Mouse (Mus musculus) forebrain, embryonic 15.5 days (tissue): ENCODE results near the gene Focad. TPM values are rescaled to one million over a fixed set of nuclear protein-coding genes. Genes with fewer than 3 reads are reported as not detected.
A peak's percentile ranks its signal among the peaks of the same experiment; 100 is the strongest.

Experiments
- ATAC-seq: fragments of 200-750 bp; cut with Nextera tagmentation; replicated peaks from 2 replicates; pipeline ENCODE4 v1.8.0; 2017; ENCODE audit warnings: mild to moderate bottlenecking, moderate TSS enrichment, moderate library complexity
- H3K27ac ChIP-seq: fragments of 300-500 bp; sonication (generic); replicated peaks from 2 replicates; pipeline ENCODE4 v1.5.1; 2015; ENCODE audit warnings: mild to moderate bottlenecking, inconsistent platforms
- H3K27me3 ChIP-seq: fragments of 300-500 bp; sonication (generic); 2 replicates; pipeline ENCODE4 v1.6.1; 2015; ENCODE audit warnings: inconsistent platforms
- H3K36me3 ChIP-seq: fragments of 300-500 bp; sonication (generic); 2 replicates; pipeline ENCODE4 v1.6.1; 2015; ENCODE audit warnings: mild to moderate bottlenecking, inconsistent platforms
- H3K4me1 ChIP-seq: fragments of 300-500 bp; sonication (generic); 2 replicates; pipeline ENCODE4 v1.6.1; 2015; ENCODE audit warnings: inconsistent platforms
- H3K4me2 ChIP-seq: fragments of 300-500 bp; sonication (generic); replicated peaks from 2 replicates; pipeline ENCODE4 v1.6.1; 2015; ENCODE audit warnings: mild to moderate bottlenecking, inconsistent platforms
- H3K4me3 ChIP-seq: fragments of 300-500 bp; sonication (generic); 2 replicates; pipeline ENCODE4 v1.5.1; 2015; ENCODE audit warnings: mild to moderate bottlenecking, inconsistent platforms
- H3K9ac ChIP-seq: fragments of 300-500 bp; sonication (generic); replicated peaks from 2 replicates; pipeline ENCODE4 v1.6.1; 2015; ENCODE audit warnings: mild to moderate bottlenecking, inconsistent platforms
- H3K9me3 ChIP-seq: fragments of 300-500 bp; sonication (generic); 2 replicates; pipeline ENCODE4 v1.6.1; 2016; ENCODE audit warnings: inconsistent platforms
- WGBS: fragments of 180-500 bp; shearing (Covaris S2); methylation state at CpG from one replicate; pipeline ENCODE4 v1.1.7; 2015; ENCODE audit warnings: mixed read lengths; 5-methylcytosine and 5-hydroxymethylcytosine counted together
- polyA plus RNA-seq: library from polyadenylated mRNA; unstranded; fragments of >200 nt; fragmentation: Nextera tagmentation; extraction: Ambion mirVana; gene quantifications from 2 replicates; pipeline ENCODE4 v1.2.1, GENCODE M21; 2015

Gene Focad
- polyA plus RNA-seq, 1 experiment from 2014 or later: 18.2 TPM

DNA sequence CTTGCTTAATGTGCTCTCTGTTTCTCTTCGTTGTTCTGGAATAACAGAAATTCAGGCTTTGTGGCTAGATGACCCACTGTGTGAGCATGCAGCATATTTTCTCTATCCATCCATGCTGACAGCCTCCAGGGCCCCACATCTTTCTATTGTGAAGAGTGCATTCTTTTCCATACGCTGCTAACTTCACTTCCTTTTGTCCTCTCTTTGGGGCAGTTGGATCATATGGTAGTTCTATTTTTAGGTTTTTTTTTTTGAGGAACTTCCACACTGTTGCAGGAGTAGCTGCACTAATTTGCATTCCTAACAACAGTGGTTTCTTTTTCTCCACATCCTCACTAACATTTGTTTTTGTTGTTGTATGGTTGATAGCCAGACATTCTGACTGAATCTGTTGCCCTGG, 320.6 kb downstream of the Focad start:
- Histone ChIP-seq H3K36me3 (peaks cover 6% of the 10 kb centered on the region; the same call in 1 of the 2 replicates), H3K4me1 (peaks cover 6% of the 10 kb centered on the region), H3K9ac (no peak overlapping the region), H3K4me2 (no peak overlapping the region), H3K27me3 (no peaks in the 10 kb centered on the region), H3K27ac (no peak overlapping the region), H3K9me3 (no peaks in the 10 kb centered on the region), H3K4me3 (no peak overlapping the region)
- no peak for ATAC-seq
- WGBS: 17% methylated on average over 2 of the region's 2 CpGs

DNA sequence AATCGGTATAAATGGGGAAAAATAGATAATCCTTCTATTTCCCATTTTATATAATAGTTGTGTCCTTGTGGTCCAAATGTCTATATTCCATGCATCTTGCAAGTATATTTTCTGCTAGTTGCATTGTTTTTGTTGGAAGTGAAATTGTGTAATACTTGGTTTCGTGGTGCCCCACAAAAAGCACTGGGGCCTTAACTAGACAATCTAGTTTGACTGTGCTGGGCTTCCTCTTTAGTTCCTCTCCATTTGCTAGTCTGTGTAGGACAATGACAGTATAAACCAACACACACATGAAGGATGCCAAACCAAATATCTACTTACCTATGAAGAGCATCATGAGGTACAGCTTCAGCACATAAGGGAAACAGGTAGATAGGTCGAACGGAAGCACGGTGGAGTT, 324.9 kb downstream of the Focad start:
- Histone ChIP-seq H3K9ac (no peak overlapping the region), H3K27ac (no peak overlapping the region), H3K4me3 (no peak overlapping the region), H3K4me2 (no peak overlapping the region), H3K4me1 (peaks cover 6% of the 10 kb centered on the region), H3K9me3 (no peaks in the 10 kb centered on the region), H3K27me3 (no peaks in the 10 kb centered on the region), H3K36me3 (no peaks in the 10 kb centered on the region)
- ATAC-seq: no peak
- 97% methylated on average over 5 of the region's 5 CpGs for WGBS

DNA sequence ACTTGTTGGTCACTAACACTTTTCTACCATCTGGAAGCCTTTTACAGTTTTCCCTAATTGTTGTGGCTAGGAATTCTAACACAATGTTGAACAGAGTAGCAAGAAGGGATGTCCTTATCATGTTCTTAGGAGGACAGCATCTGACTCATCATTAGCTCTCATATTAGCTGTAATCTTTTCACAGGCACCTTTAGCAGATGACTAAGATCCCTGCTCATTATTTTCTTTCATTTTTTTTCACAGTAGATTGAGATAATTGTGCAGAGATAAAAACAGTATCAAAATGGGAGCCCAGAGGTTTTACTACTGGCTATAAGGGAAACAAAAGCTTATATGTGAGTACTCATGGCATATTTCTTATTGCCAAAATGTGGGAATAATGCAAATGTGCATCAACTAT, 330.1 kb downstream of the Focad start:
- Histone ChIP-seq H3K27ac (no peak overlapping the region), H3K36me3 (no peaks in the 10 kb centered on the region), H3K9ac (no peak overlapping the region), H3K4me2 (no peak overlapping the region), H3K4me3 (no peak overlapping the region), H3K27me3 (no peaks in the 10 kb centered on the region), H3K9me3 (no peaks in the 10 kb centered on the region), H3K4me1 (no peaks in the 10 kb centered on the region)
- no peak for ATAC-seq

DNA sequence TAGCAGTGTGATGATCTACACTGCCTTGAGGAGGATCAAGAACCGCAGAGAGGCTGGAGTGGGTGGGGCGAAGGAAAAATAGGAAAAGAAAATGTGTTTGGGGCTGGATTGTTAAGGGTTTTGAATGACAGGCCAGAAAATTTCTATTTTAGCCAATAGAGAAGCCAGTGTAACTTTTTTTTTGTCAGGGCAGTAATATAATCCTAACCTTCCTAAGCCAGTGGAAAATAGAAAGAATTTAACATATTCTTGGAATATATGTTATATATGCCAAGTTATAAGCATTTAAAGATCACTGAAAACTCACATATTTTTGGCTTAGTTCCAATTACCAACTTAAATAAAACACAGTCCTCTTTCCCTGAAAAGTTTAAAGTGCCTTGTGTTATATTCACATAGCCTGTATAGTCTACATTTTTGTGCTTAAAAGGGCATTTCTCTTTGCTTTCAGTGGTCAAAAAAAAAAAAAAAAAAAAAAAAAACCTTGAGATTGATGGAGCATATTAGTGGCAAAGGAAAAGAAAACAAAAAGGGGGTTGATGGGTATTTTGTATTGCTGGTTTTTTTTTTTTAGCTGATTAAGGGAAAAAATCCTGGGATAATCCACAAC, 333.3 kb downstream of the Focad start:
- Histone ChIP-seq H3K9me3 (no peaks in the 10 kb centered on the region), H3K27me3 (no peaks in the 10 kb centered on the region), H3K36me3 (no peaks in the 10 kb centered on the region), H3K27ac (no peak overlapping the region), H3K4me1 (no peaks in the 10 kb centered on the region), H3K9ac (no peak overlapping the region), H3K4me2 (no peak overlapping the region), H3K4me3 (no peak overlapping the region)
- ATAC-seq: no peak
- WGBS: 86% methylated on average over 2 of the region's 2 CpGs

DNA sequence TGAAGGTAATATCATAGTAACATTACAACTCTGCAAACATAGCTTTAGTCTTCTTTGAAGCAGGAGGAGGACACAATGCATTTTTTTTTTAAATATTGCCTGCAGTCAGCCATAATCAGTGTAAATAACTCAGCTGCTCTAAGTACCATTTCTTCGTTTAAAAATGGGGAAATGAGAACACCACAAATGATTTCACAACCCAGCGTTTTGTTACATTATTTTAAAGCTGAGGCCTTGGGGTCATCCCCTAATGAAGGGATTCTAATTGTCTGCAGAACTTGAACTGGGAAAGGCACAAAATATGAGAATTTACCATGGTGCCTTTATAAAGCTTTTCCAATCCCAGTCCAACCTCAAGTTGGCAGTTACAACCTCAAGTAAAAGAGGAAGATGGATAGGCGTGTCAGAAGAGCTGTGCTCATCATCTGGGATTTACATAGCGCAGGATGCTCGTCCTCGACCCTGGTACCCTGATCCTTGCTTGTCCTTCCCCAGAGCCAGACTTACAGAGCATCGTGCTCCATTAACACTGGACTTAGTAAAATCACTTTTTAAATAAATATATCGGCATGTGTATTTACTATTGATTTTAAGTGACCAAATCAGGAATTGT, 338.1 kb downstream of the Focad start:
- no peak overlapping the region for H3K9ac ChIP-seq
- no peak overlapping the region for H3K4me2 ChIP-seq
- H3K9me3 ChIP-seq: no peaks in the 10 kb centered on the region
- no peak overlapping the region for H3K27ac ChIP-seq
- no peak overlapping the region for H3K4me3 ChIP-seq
- WGBS: 85% methylated on average over 8 of the region's 8 CpGs
- H3K36me3 ChIP-seq: no peaks in the 10 kb centered on the region
- H3K4me1 ChIP-seq: no peaks in the 10 kb centered on the region
- H3K27me3 ChIP-seq: no peaks in the 10 kb centered on the region
- ATAC-seq: no peak

DNA sequence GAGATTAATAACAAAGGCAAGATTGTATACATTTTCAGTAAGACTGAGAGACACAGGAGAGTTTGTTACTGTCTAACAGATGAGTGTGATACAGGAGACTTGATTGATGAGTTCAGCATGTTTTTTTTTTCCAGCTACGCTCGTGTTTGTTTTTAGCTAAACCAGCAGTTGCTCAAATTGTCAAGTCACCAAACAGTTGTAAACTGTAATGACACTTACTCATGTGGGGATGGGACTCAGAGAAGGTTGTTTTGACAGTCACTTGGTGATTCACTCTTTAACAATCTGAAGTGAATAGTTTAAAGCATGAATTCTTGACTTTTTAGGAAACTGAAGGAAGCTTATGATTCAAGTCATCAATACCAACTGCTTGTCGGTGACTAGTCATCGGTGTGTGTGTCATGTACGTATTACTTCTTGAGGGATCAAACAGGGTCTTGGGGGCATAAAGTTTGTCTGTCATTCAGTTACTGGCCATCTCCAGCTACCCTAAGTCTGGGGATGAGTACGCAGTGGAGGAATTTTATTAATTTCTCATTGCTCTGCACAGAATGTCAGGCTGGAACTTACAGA, 342.2 kb downstream of the Focad start:
- 88% methylated on average over 6 of the region's 6 CpGs for WGBS
- ATAC-seq: no peak
- Histone ChIP-seq H3K27me3 (no peaks in the 10 kb centered on the region), H3K27ac (no peak overlapping the region), H3K9me3 (no peaks in the 10 kb centered on the region), H3K4me2 (no peak overlapping the region), H3K9ac (no peak overlapping the region), H3K4me3 (no peak overlapping the region), H3K4me1 (peaks cover 11% of the 10 kb centered on the region), H3K36me3 (no peaks in the 10 kb centered on the region)

DNA sequence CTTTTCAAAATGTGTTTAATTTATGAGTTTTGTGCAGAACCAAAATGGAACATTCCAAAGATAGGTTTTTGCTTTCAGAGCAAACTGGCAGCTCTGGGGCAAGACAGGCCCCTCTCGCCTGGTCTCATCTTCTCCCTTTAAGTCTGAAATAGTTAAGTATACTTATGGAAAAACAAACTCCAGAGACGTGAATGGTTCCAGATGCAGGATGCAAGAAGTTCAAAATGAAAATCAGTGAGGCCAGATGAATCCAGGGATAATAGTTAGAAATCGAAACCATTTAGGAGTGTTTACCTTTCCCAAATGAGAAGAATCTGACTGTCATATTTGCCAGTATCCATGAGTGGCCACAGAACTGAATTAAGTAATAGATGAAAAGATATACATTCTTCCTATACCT, 342.7 kb downstream of the Focad start:
- peaks cover 11% of the 10 kb centered on the region for H3K4me1 ChIP-seq
- no peaks in the 10 kb centered on the region for H3K36me3 ChIP-seq
- H3K4me3 ChIP-seq: no peak overlapping the region
- 92% methylated on average over 3 of the region's 3 CpGs for WGBS
- ATAC-seq: no peak
- H3K9ac ChIP-seq: no peak overlapping the region
- H3K9me3 ChIP-seq: no peaks in the 10 kb centered on the region
- H3K27ac ChIP-seq: no peak overlapping the region
- H3K27me3 ChIP-seq: no peaks in the 10 kb centered on the region
- no peak overlapping the region for H3K4me2 ChIP-seq

DNA sequence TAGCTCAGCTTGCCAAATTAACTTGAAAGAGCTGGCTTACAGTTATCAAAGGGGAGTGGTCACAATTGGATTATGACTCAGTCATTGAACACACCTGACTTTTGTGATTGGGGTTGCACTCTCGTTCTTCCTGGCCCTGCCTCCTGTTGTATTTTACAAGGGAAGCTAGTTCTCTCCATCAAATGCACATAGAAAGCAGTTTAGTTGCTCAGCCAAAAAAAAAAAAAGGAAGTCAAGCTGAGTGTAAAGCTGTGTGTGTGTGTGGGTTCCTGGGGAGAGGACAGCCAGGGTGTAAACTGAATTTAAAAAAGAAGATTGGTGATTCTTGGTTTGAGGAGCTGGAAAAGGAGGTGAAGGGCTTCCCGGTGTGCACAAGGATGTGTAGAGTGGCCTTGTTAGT, 343.5 kb downstream of the Focad start:
- 45% methylated on average over 2 of the region's 2 CpGs for WGBS
- no peak for ATAC-seq
- Histone ChIP-seq H3K9ac (no peak overlapping the region), H3K9me3 (no peaks in the 10 kb centered on the region), H3K36me3 (no peaks in the 10 kb centered on the region), H3K27me3 (no peaks in the 10 kb centered on the region), H3K4me3 (no peak overlapping the region), H3K4me1 (peaks cover 11% of the 10 kb centered on the region), H3K27ac (no peak overlapping the region), H3K4me2 (0 out of 2 replicates have a peak overlapping the region, but pooled peaks have one; percentile 50)

DNA sequence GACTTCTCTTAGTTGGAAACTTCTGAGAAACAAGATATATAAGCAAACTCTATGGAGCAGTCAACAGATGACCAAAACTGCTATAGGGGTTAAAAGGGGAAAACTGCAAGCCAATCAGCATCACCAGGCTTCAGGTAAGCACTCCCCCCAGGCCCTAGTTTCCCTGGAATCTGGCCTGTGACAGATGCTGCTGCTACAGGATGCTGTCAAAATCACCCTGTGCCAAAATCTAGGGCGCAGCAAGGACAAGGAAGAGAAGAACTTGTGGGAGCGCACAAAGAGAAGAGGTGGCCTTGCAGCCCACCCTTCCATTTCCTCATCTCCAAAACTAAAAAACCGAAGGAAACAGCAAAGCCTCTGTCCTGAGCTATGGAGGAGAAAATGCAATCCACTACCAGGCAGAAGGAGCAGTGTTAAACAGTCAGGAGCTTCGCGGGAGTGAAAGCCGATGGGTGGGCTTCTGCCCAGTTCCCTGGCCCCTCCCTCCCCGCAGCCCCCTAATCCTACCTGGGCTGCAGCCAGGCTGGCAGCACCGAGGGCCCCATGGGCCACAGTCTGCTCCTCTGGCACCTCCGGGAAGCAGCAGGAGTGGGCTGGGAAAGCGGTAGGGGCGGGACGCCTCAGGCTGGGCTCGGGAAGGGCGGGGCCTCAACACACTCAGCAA, 344.0 kb downstream of the Focad start, which contains the start of gene Hacd4:
Gene Hacd4, minus strand, starts transcription at position 603 of the 664 bp plus-strand sequence.
- WGBS: 9% methylated on average over 14 of the region's 14 CpGs
- Histone ChIP-seq H3K27me3 (no peaks in the 10 kb centered on the region), H3K36me3 (no peaks in the 10 kb centered on the region), H3K27ac (no peak within 1 kb of the TSS), H3K4me3 (peak within 1 kb of the TSS; percentile 35), H3K4me2 (peak within 1 kb of the TSS; percentile 50), H3K4me1 (peaks cover 11% of the 10 kb centered on the region), H3K9ac (peak within 1 kb of the TSS; percentile 40), H3K9me3 (no peaks in the 10 kb centered on the region)
- peak; percentile 93 for ATAC-seq

DNA sequence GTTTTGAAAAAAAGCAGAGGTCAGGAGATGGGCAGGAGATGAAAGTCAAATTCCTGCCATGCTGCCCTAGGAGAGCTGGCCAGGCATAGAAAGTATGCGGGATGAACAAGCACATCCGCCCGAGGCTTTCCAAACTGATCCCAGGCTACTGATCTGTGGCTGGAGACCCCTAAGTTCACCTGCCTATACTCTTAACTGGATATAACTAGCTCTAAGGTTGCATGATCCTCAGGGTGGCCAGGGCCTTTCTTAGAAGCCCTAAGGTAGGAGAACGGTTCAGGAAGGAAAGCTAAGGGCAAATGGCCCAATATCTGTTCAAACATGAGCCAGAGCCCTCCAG, 344.5 kb downstream of the Focad start:
- no peaks in the 10 kb centered on the region for H3K9me3 ChIP-seq
- ATAC-seq: no peak
- H3K4me3 ChIP-seq: peak overlapping the region; percentile 35
- peak overlapping the region; percentile 40 for H3K9ac ChIP-seq
- peaks cover 11% of the 10 kb centered on the region for H3K4me1 ChIP-seq
- no peak overlapping the region for H3K27ac ChIP-seq
- 23% methylated on average over 4 of the region's 4 CpGs for WGBS
- H3K4me2 ChIP-seq: peak overlapping the region; percentile 50
- H3K36me3 ChIP-seq: no peaks in the 10 kb centered on the region
- no peaks in the 10 kb centered on the region for H3K27me3 ChIP-seq

DNA sequence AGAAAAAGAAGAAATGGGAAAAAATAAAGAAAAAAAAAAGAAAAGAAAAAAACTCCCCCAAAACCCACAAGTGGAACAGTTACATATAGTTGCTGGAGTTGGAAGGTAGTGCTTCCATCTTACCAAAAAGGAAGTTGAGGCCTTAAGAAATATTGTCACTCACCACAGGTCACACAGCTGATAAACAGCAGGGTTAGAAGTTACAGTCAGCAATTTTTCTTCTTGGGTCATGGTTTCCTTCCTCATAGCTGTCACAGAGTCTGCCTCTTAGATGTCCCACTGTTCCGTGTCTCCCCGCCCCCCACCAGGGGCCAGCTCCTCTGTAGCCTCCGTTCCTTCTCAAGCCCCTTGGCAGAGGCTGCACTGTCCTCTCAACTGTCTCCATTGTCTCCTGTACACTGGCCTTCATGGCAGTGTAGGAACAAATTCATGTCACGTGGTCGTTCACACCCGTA, 345.3 kb downstream of the Focad start:
- no peaks in the 10 kb centered on the region for H3K36me3 ChIP-seq
- no peaks in the 10 kb centered on the region for H3K9me3 ChIP-seq
- no peak overlapping the region for H3K9ac ChIP-seq
- no peak overlapping the region for H3K4me2 ChIP-seq
- no peak overlapping the region for H3K27ac ChIP-seq
- WGBS: 78% methylated on average over 6 of the region's 6 CpGs
- no peaks in the 10 kb centered on the region for H3K27me3 ChIP-seq
- H3K4me3 ChIP-seq: no peak overlapping the region
- H3K4me1 ChIP-seq: peaks cover 11% of the 10 kb centered on the region
- ATAC-seq: no peak

DNA sequence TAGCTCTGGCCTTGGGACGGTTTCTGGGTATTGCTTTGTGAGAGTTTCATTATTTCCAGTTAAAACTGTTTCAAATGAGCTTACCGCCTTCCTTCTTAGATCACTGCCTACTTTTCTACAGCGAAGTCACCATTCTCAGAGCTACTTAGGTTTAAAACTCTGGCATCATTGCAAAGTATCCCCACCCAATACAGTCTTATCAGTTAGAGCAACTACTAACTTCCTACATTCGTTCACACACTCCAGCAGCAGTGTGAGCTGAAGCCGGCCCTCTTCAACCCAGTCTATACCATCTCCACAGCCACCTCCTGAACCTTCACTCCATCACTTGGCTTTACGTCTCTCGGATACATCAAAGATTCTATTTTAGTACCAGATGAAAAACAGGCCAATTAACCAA, 346.4 kb downstream of the Focad start:
- no peaks in the 10 kb centered on the region for H3K27me3 ChIP-seq
- no peaks in the 10 kb centered on the region for H3K9me3 ChIP-seq
- WGBS: 90% methylated on average over 7 of the region's 7 CpGs
- no peak overlapping the region for H3K4me2 ChIP-seq
- H3K4me3 ChIP-seq: no peak overlapping the region
- no peaks in the 10 kb centered on the region for H3K36me3 ChIP-seq
- H3K9ac ChIP-seq: no peak overlapping the region
- H3K27ac ChIP-seq: no peak overlapping the region
- ATAC-seq: no peak
- peaks cover 11% of the 10 kb centered on the region for H3K4me1 ChIP-seq
